Mouse (Mus musculus) liver (tissue): ENCODE results near the gene Gm28047.

Experiments used
- DNase-seq: peaks from one replicate; pipeline ENCODE4 v3.0.0-alpha.2; 2020; ENCODE audit warnings: mixed read lengths

Gene Gm28047

GRCm38 (mm10) chr15:102546246-102546645 is 78.6 kb downstream of the Gm28047 start:
- DNase-seq, result no peak

- no peak for DNase-seq
These were observed 80.1 kb downstream of the Gm28047 start for GRCm38 (mm10) chr15:102544801-102545200.

GRCm38 (mm10) chr15:102533926-102534325 is 90.9 kb downstream of the Gm28047 start:
- no peak for DNase-seq

- DNase-seq, result no peak
These were observed 92.6 kb downstream of the Gm28047 start for GRCm38 (mm10) chr15:102532106-102532900.

- no peak for DNase-seq
These were observed 93.3 kb downstream of the Gm28047 start for GRCm38 (mm10) chr15:102531586-102531985.

GRCm38 (mm10) chr15:102530566-102530965 is 94.3 kb downstream of the Gm28047 start:
- DNase-seq, result no peak

- DNase-seq, result no peak
These were observed 96.5 kb downstream of the Gm28047 start for GRCm38 (mm10) chr15:102528396-102528795.

- DNase-seq, result no peak
These were observed 96.9 kb downstream of the Gm28047 start for GRCm38 (mm10) chr15:102527936-102528335.

- no peak for DNase-seq
These were observed 98.5 kb downstream of the Gm28047 start for GRCm38 (mm10) chr15:102526111-102527002.

GRCm38 (mm10) chr15:102524892-102525485 is 99.9 kb downstream of the Gm28047 start, which contains the start of gene Npff:
Npff (minus strand) TSS chr15:102524942.
- DNase-seq, result peak; percentile 81

- DNase-seq, result no peak
These were observed 103.4 kb downstream of the Gm28047 start for GRCm38 (mm10) chr15:102521480-102521879.

- no peak for DNase-seq
These were observed 104.5 kb downstream of the Gm28047 start for GRCm38 (mm10) chr15:102520416-102520815.

- no peak for DNase-seq
These were observed 105.4 kb downstream of the Gm28047 start for GRCm38 (mm10) chr15:102519211-102520141.

- DNase-seq, result no peak
These were observed 106.0 kb downstream of the Gm28047 start for GRCm38 (mm10) chr15:102518859-102519201.

- peak; percentile 100 for DNase-seq
These were observed 106.7 kb downstream of the Gm28047 start, which contains the start of gene Tarbp2 for GRCm38 (mm10) chr15:102517976-102518858. Tarbp2 (plus strand) TSS chr15:102518192.

GRCm38 (mm10) chr15:102517631-102517975 is 107.3 kb downstream of the Gm28047 start:
- DNase-seq, result no peak

- peak; percentile 67 for DNase-seq
These were observed 108.0 kb downstream of the Gm28047 start, which contains the start of gene Map3k12 for GRCm38 (mm10) chr15:102516728-102517404. Map3k12 (minus strand) TSS chr15:102517064.

GRCm38 (mm10) chr15:102516293-102516692 is 108.6 kb downstream of the Gm28047 start:
- no peak for DNase-seq

- no peak for DNase-seq
These were observed 109.1 kb downstream of the Gm28047 start for GRCm38 (mm10) chr15:102515791-102516190.

GRCm38 (mm10) chr15:102515261-102515660 is 109.6 kb downstream of the Gm28047 start:
- no peak for DNase-seq
